Mouse (Mus musculus): ENCODE measurements at regions not wholly inside any gene's neighbourhood (a gene's known extent, or its start where the extent isn't known, plus 50 kb on each side); places are given as distances from the start of the nearest gene placed in this dataset.

DNA sequence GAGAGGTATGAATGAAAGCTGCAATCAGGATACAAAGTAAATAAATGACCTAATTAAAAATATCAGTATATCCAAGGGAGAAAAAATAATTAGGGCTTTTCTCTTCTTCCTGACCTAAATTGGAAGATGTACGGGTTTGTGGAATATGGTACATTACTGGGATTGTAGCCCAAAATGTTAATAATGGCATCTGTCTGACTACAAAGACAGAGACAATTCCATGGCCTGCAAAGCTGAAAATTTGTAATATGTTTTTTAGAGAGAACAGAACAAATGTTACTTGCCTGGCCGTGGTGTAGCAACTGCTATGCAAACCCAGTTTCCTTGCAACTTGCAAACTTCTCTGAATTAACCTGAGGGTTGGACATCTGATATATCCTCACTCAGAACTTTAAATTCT, 632.6 kb upstream of the Flrt2 start:
- TF ChIP-seq ZNF384 (IDR thresholded peaks at IDR 0.05; ENCODE audit: low read depth, low read length) (no peak), HCFC1 (IDR thresholded peaks at IDR 0.05; ENCODE audit: borderline replicate concordance, insufficient read depth, low read length) (no peak)
